Mouse (Mus musculus): ENCODE results near the gene Larp4b.

- TF ChIP-seq CTCF (IDR thresholded peaks at IDR 0.05; ENCODE audit: control insufficient read depth, insufficient read depth, insufficient replicate concordance, low read depth, low read length): no peak
- no peak for TF ChIP-seq POLR2A (IDR thresholded peaks at IDR 0.05; ENCODE audit: control insufficient read depth, low read depth, low read length)
Observed at GRCm38 (mm10) chr13:9127715-9128114, 34.0 kb downstream of the Larp4b start.

All from testis, adult 2 months (tissue).